Mouse (Mus musculus) neural tube, embryonic 10.5 days (tissue): Measurements from ENCODE around the gene Gm49393.
A peak's percentile ranks its signal among the peaks of the same experiment; 100 is the strongest.
"Not testable (repeated sequence)": the region's sequence is repeated elsewhere in the genome, so short reads cannot be mapped to it uniquely, and the experiment has no call there.

Experiments
- DNase-seq: peaks from one replicate; pipeline ENCODE4 v3.0.0-alpha.2; 2017; ENCODE audit warnings: low spot score; ENCODE audit errors: extremely low spot score

The Gm49393 gene

GRCm38 (mm10) chr13:60935490-60935889 lies at the start of gene Gm49393:
Gm49393 (minus strand) TSS chr13:60935590.
- not testable (repeated sequence) for DNase-seq

GRCm38 (mm10) chr13:60972319-60972718 lies 36.9 kb upstream of the Gm49393 start:
- not testable (repeated sequence) for DNase-seq

- not testable (repeated sequence) for DNase-seq
These were observed 28.6 kb upstream of the Gm49393 start for GRCm38 (mm10) chr13:60963985-60964384.

- no peak for DNase-seq
These were observed 26.3 kb upstream of the Gm49393 start for GRCm38 (mm10) chr13:60961706-60962105.

GRCm38 (mm10) chr13:60941884-60942283 lies 6.5 kb upstream of the Gm49393 start, which contains the start of gene Tpbpa:
Tpbpa (minus strand) TSS chr13:60941984.
- DNase-seq, result not testable (repeated sequence)

GRCm38 (mm10) chr13:60936500-60936901 lies 1.1 kb upstream of the Gm49393 start, which contains the start of the genes Gm49391 and Ctla2a:
Gm49391 (minus strand) TSS chr13:60936571.
Ctla2a (minus strand) TSS chr13:60936625.
- DNase-seq, result no peak

- DNase-seq, result not testable (repeated sequence)
These were observed 30.6 kb downstream of the Gm49393 start, which contains the start of gene Tpbpb for GRCm38 (mm10) chr13:60904780-60905179. Tpbpb (minus strand) TSS chr13:60904880.

GRCm38 (mm10) chr13:60897328-60897727 lies 38.1 kb downstream of the Gm49393 start, which contains the start of gene Ctla2b:
Ctla2b (minus strand) TSS chr13:60897447.
- no peak for DNase-seq

- not testable (repeated sequence) for DNase-seq
These were observed 38.6 kb downstream of the Gm49393 start, which contains the start of gene Gm49392 for GRCm38 (mm10) chr13:60896794-60897193. Gm49392 (minus strand) TSS chr13:60896894.

GRCm38 (mm10) chr13:60895406-60896160 lies 39.8 kb downstream of the Gm49393 start:
- DNase-seq, result no peak

GRCm38 (mm10) chr13:60892301-60892700 lies 43.1 kb downstream of the Gm49393 start:
- no peak for DNase-seq

- no peak for DNase-seq
These were observed 71.1 kb downstream of the Gm49393 start, which contains the start of gene 4930486L24Rik for GRCm38 (mm10) chr13:60864281-60864680. 4930486L24Rik (minus strand) TSS chr13:60864475.

GRCm38 (mm10) chr13:60848241-60849120 lies 86.9 kb downstream of the Gm49393 start:
- no peak for DNase-seq

- DNase-seq, result no peak
These were observed 92.2 kb downstream of the Gm49393 start for GRCm38 (mm10) chr13:60843153-60843552.

- no peak for DNase-seq
These were observed 92.7 kb downstream of the Gm49393 start for GRCm38 (mm10) chr13:60842703-60843102.

- no peak for DNase-seq
These were observed 96.0 kb downstream of the Gm49393 start for GRCm38 (mm10) chr13:60839353-60839902.

GRCm38 (mm10) chr13:60826052-60826451 lies 109.3 kb downstream of the Gm49393 start:
- no peak for DNase-seq

GRCm38 (mm10) chr13:60820486-60821175 lies 114.8 kb downstream of the Gm49393 start:
- no peak for DNase-seq

- DNase-seq, result peak; percentile 43
These were observed 115.9 kb downstream of the Gm49393 start for GRCm38 (mm10) chr13:60819469-60819868.

GRCm38 (mm10) chr13:60813722-60814121 lies 121.7 kb downstream of the Gm49393 start:
- DNase-seq, result no peak

GRCm38 (mm10) chr13:60812768-60813167 lies 122.6 kb downstream of the Gm49393 start:
- DNase-seq, result no peak
